Mouse (Mus musculus): ENCODE measurements at regions not wholly inside any gene's neighbourhood (a gene's known extent, or its start where the extent isn't known, plus 50 kb on each side); places are given as distances from the start of the nearest gene placed in this dataset.
A peak's percentile ranks its signal among the peaks of the same experiment; 100 is the strongest.

DNA sequence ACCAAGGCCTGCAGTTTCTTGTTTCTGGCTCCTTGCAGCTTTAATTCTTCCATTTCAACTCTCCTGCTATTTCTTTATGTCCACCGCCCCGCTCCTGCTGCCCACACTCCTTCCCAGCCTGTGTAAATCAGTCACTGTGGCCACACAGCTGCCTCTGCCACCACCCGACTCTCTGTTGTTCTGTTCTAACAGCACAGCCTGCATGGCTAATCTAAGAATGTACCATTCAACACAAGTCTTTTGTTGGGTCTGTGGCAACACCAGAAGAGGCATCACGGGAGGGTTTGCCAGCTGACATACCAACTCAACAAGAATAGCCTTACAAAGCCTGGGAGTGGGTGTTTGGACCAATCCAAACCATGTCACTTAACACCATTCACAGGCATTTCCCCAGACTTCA, 264.9 kb upstream of the Pum3 start:
- peak; percentile 79 for ATAC-seq (ENCODE audit: low FRiP score, low read depth)
- Histone ChIP-seq H3K9ac (no peak overlapping the region), H3K9me3 (0 out of 2 replicates have a peak, but pooled peaks cover 4% of the 10 kb centered on the region), H3K4me2 (replicated peaks) (no peak overlapping the region), H3K4me1 (no peaks in the 10 kb centered on the region), H3K27ac (no peak overlapping the region), H3K36me3 (no peaks in the 10 kb centered on the region), H3K4me3 (no peak overlapping the region), H3K27me3 (replicated peaks) (no peaks in the 10 kb centered on the region)
- WGBS, result 44% methylated on average over 4 of the region's 4 CpGs

- H3K9ac ChIP-seq, result no peak overlapping the region
- H3K27me3 ChIP-seq (replicated peaks), result no peaks in the 10 kb centered on the region
- no peak for ATAC-seq (ENCODE audit: low FRiP score, low read depth)
- no peaks in the 10 kb centered on the region for H3K36me3 ChIP-seq
- H3K9me3 ChIP-seq, result 0 out of 2 replicates have a peak, but pooled peaks cover 4% of the 10 kb centered on the region
- 79% methylated on average over 7 of the region's 7 CpGs for WGBS
- H3K4me3 ChIP-seq, result no peak overlapping the region
- H3K4me1 ChIP-seq, result no peaks in the 10 kb centered on the region
- H3K27ac ChIP-seq, result no peak overlapping the region
- no peak overlapping the region for H3K4me2 ChIP-seq (replicated peaks)
Measured at GRCm38 (mm10) chr19:27693706-27694105, 264.1 kb upstream of the Pum3 start.

DNA sequence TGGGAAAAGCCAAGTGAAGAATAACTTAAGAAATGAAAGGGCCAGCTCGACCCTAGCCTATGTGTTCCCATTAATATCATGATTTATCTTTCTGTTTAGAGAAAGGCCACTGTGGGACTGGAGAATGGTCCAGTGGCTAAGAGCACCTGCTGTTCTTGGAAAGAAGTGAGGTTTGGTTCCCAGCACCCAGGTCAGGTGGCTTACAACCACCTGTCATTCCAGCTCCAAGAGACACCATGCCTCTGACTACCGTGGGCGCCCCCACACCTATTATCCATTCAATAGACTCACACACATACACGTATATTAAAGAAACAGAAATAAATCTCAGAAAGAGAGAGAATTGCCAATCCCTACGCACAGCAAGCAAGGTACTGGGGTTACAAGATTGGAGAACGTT, 263.3 kb upstream of the Pum3 start:
- no peak for ATAC-seq (ENCODE audit: low FRiP score, low read depth)
- 91% methylated on average over 6 of the region's 6 CpGs for WGBS

DNA sequence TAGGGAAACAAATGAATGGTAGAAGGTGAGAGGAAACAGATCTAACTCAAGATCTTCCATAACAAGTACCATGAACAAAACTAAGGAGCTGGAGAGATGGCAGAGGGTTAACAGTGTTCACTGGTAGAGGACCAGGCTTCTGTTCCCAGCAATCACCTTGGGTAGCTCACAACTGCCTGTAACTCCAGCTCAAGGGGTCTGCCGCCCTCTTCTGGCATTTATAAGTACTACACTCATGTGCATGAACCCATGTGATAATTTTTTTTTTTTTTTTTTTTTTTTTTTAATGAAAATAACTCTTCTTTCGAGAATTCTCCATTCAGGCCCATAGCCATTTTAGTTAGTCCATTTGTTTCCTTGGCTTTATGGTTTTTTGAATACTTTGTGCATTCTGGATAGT, 253.8 kb upstream of the Pum3 start:
- H3K4me3 ChIP-seq, result no peak overlapping the region
- H3K4me2 ChIP-seq (replicated peaks), result no peak overlapping the region
- no peaks in the 10 kb centered on the region for H3K27me3 ChIP-seq (replicated peaks)
- H3K4me1 ChIP-seq, result no peaks in the 10 kb centered on the region
- WGBS, result 62% methylated on average over 2 of the region's 2 CpGs
- ATAC-seq (ENCODE audit: low FRiP score, low read depth), result no peak
- no peaks in the 10 kb centered on the region for H3K36me3 ChIP-seq
- no peak overlapping the region for H3K27ac ChIP-seq
- peaks cover 6% of the 10 kb centered on the region; the same call in 1 of the 2 replicates for H3K9me3 ChIP-seq
- no peak overlapping the region for H3K9ac ChIP-seq

More for the DNA sequence above, 263.3 kb upstream of the Pum3 start:
- Histone ChIP-seq H3K4me3 (no peak overlapping the region), H3K27me3 (replicated peaks) (no peaks in the 10 kb centered on the region), H3K27ac (no peak overlapping the region), H3K36me3 (no peaks in the 10 kb centered on the region), H3K4me1 (no peaks in the 10 kb centered on the region), H3K9ac (no peak overlapping the region), H3K4me2 (replicated peaks) (no peak overlapping the region), H3K9me3 (0 out of 2 replicates have a peak, but pooled peaks cover 4% of the 10 kb centered on the region)

- no peak overlapping the region for H3K27ac ChIP-seq
- WGBS, result 82% methylated on average over 7 of the region's 7 CpGs
- H3K4me3 ChIP-seq, result no peak overlapping the region
- H3K27me3 ChIP-seq (replicated peaks), result no peaks in the 10 kb centered on the region
- H3K36me3 ChIP-seq, result no peaks in the 10 kb centered on the region
- H3K9ac ChIP-seq, result no peak overlapping the region
- H3K9me3 ChIP-seq, result no peaks in the 10 kb centered on the region
- no peak for ATAC-seq (ENCODE audit: low FRiP score, low read depth)
- no peaks in the 10 kb centered on the region for H3K4me1 ChIP-seq
- no peak overlapping the region for H3K4me2 ChIP-seq (replicated peaks)
Measured at GRCm38 (mm10) chr19:27679427-27679826, 249.8 kb upstream of the Pum3 start.

DNA sequence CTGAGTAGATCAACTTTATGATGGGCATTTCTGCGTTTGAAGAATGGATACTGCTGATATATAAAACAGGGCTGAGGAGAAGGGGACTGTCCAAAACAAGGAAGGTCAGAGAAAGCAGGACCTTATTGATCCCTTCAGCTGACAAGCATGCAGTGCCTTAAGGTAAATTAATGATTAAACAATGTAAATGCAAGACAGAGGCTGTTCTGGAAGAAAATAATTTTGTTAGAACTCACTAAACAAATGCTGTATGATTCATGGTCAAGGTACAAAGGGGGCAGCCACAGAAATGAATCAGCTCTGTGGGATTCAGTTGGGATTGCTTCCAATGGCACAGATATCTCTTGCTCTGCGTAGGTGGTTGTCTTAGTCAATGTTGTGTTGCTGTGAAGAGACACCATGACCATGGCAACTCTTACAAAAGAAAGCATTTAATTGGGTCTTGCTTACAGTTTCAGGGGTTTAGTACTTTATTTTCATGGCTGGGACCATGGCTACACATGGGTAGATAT, 243.1 kb upstream of the Pum3 start:
- ATAC-seq (ENCODE audit: low FRiP score, low read depth), result no peak
- H3K4me3 ChIP-seq, result no peak overlapping the region
- no peaks in the 10 kb centered on the region for H3K36me3 ChIP-seq
- H3K4me2 ChIP-seq (replicated peaks), result no peak overlapping the region
- no peak overlapping the region for H3K27ac ChIP-seq
- 81% methylated on average over 2 of the region's 2 CpGs for WGBS
- no peaks in the 10 kb centered on the region for H3K9me3 ChIP-seq
- H3K9ac ChIP-seq, result no peak overlapping the region
- H3K4me1 ChIP-seq, result no peaks in the 10 kb centered on the region
- no peaks in the 10 kb centered on the region for H3K27me3 ChIP-seq (replicated peaks)

- Histone ChIP-seq H3K9me3 (no peaks in the 10 kb centered on the region), H3K27me3 (replicated peaks) (no peaks in the 10 kb centered on the region), H3K4me3 (no peak overlapping the region), H3K4me2 (replicated peaks) (no peak overlapping the region), H3K9ac (no peak overlapping the region), H3K4me1 (no peaks in the 10 kb centered on the region), H3K27ac (no peak overlapping the region), H3K36me3 (no peaks in the 10 kb centered on the region)
- WGBS, result 80% methylated on average over 2 of the region's 2 CpGs
- no peak for ATAC-seq (ENCODE audit: low FRiP score, low read depth)
Measured at GRCm38 (mm10) chr19:27663296-27663695, 233.7 kb upstream of the Pum3 start.

GRCm38 (mm10) chr19:27641001-27641400, 211.4 kb upstream of the Pum3 start:
- Histone ChIP-seq H3K4me1 (no peaks in the 10 kb centered on the region), H3K27me3 (replicated peaks) (no peaks in the 10 kb centered on the region), H3K36me3 (no peaks in the 10 kb centered on the region), H3K4me3 (no peak overlapping the region), H3K4me2 (replicated peaks) (no peak overlapping the region), H3K27ac (no peak overlapping the region), H3K9ac (no peak overlapping the region), H3K9me3 (no peaks in the 10 kb centered on the region)
- WGBS, result 11% methylated on average over 3 of the region's 3 CpGs
- ATAC-seq (ENCODE audit: low FRiP score, low read depth), result no peak

- no peaks in the 10 kb centered on the region for H3K27me3 ChIP-seq (replicated peaks)
- no peak overlapping the region for H3K27ac ChIP-seq
- H3K4me2 ChIP-seq (replicated peaks), result no peak overlapping the region
- H3K4me3 ChIP-seq, result no peak overlapping the region
- 76% methylated on average over 6 of the region's 6 CpGs for WGBS
- no peaks in the 10 kb centered on the region for H3K9me3 ChIP-seq
- H3K9ac ChIP-seq, result no peak overlapping the region
- ATAC-seq (ENCODE audit: low FRiP score, low read depth), result no peak
- H3K4me1 ChIP-seq, result no peaks in the 10 kb centered on the region
- H3K36me3 ChIP-seq, result no peaks in the 10 kb centered on the region
Measured at GRCm38 (mm10) chr19:27633105-27633504, 203.5 kb upstream of the Pum3 start.

- Histone ChIP-seq H3K4me3 (no peak overlapping the region), H3K9me3 (no peaks in the 10 kb centered on the region), H3K27me3 (replicated peaks) (no peaks in the 10 kb centered on the region), H3K4me2 (replicated peaks) (no peak overlapping the region), H3K4me1 (no peaks in the 10 kb centered on the region), H3K27ac (no peak overlapping the region), H3K36me3 (no peaks in the 10 kb centered on the region), H3K9ac (no peak overlapping the region)
- WGBS, result 85% methylated on average over 1 of the region's 1 CpGs
- no peak for ATAC-seq (ENCODE audit: low FRiP score, low read depth)
Measured at GRCm38 (mm10) chr19:27627626-27628025, 198.0 kb upstream of the Pum3 start.

- Histone ChIP-seq H3K27ac (no peak overlapping the region), H3K4me3 (no peak overlapping the region), H3K4me2 (replicated peaks) (no peak overlapping the region), H3K27me3 (replicated peaks) (no peaks in the 10 kb centered on the region), H3K4me1 (no peaks in the 10 kb centered on the region), H3K9me3 (no peaks in the 10 kb centered on the region), H3K36me3 (no peaks in the 10 kb centered on the region), H3K9ac (no peak overlapping the region)
- WGBS, result 78% methylated on average over 5 of the region's 5 CpGs
- ATAC-seq (ENCODE audit: low FRiP score, low read depth), result no peak
Measured at GRCm38 (mm10) chr19:27617522-27617921, 187.9 kb upstream of the Pum3 start.

GRCm38 (mm10) chr19:27606933-27607332, 177.3 kb upstream of the Pum3 start:
- H3K4me1 ChIP-seq, result no peaks in the 10 kb centered on the region; the same call in 1 of the 2 replicates
- no peak overlapping the region for H3K9ac ChIP-seq
- H3K36me3 ChIP-seq, result no peaks in the 10 kb centered on the region
- H3K4me2 ChIP-seq (replicated peaks), result no peak overlapping the region
- no peak overlapping the region for H3K27ac ChIP-seq
- H3K9me3 ChIP-seq, result no peaks in the 10 kb centered on the region
- H3K4me3 ChIP-seq, result no peak overlapping the region
- 93% methylated on average over 2 of the region's 2 CpGs for WGBS
- H3K27me3 ChIP-seq (replicated peaks), result no peaks in the 10 kb centered on the region
- ATAC-seq (ENCODE audit: low FRiP score, low read depth), result no peak

- no peak overlapping the region for H3K4me2 ChIP-seq (replicated peaks)
- H3K36me3 ChIP-seq, result no peaks in the 10 kb centered on the region
- H3K4me3 ChIP-seq, result no peak overlapping the region
- no peaks in the 10 kb centered on the region; the same call in 1 of the 2 replicates for H3K4me1 ChIP-seq
- WGBS, result 23% methylated on average over 8 of the region's 8 CpGs
- no peak overlapping the region for H3K27ac ChIP-seq
- no peaks in the 10 kb centered on the region for H3K9me3 ChIP-seq
- no peak overlapping the region for H3K9ac ChIP-seq
- ATAC-seq (ENCODE audit: low FRiP score, low read depth), result no peak
- no peaks in the 10 kb centered on the region for H3K27me3 ChIP-seq (replicated peaks)
Measured at GRCm38 (mm10) chr19:27603296-27603695, 173.7 kb upstream of the Pum3 start.

All from neural tube, embryonic 12.5 days (tissue).